Mouse (Mus musculus): Measurements from ENCODE around the gene 4921539E11Rik. TPM values are rescaled to one million over a fixed set of nuclear protein-coding genes. Genes with fewer than 3 reads are reported as not detected.

The 4921539E11Rik gene
- total RNA-seq, 2 experiments from 2014 or later: not detected

DNA sequence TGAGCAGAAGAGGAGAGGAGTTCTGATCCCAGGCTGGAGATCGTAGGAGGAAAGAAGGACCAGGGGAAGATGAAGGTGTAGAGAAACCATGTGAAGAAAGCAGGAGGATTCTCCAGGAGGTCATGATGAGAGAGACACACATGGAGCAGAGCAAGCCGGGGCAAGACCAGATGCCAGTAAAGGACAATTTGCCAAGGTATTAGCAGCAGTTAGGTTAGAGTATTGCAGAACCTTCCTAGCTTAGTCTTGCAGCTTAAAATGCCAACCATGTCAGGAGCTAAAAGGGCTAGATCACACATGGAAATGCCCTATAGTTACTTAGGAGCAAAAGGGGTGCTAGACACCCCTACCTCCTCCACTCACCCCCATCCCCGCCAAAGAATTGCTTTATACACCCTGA lies 43.4 kb downstream of the 4921539E11Rik start:
- no peak for DNase-seq (ENCODE audit: low spot score in 2 of 2)

DNA sequence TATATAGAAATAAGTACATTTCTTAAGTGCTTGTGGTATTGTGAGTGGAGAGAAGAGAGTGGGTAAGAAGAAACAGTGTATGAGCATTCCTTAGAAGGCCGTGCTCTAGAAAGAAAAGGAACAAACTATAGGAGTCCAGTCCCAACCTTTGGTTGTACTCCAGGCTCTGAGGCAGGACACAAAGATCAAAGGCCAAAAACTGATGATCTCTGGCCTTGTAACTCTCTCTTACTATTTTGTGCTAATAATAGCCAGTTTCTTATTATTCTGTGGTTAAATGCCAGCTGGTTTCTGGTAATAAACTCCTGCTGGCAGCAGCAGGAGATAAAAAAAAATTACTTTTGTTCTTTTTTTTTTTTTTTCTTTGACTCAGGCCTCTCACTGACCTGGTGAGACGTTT lies 58.5 kb downstream of the 4921539E11Rik start:
- DNase-seq (ENCODE audit: low spot score in 2 of 2): no peak

DNA sequence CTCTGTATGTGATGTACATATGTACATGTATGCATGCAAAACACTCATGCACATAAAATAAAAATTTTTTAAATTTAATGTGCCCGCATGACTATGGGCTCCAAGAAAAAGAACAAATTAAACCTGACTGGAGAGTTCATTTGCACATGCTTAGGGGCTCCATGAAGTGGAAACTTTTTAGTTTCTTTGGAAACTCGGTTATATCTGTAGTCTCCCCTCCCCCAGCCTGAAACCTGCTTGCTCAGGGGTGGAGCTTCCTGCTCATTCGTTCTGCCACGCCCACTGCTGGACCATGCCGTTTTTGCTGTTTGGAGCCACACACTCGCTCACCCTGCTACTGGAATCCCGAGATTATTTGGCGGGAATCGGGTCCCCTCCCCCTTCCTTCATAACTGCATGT lies 67.8 kb downstream of the 4921539E11Rik start:
- no peak for DNase-seq (ENCODE audit: low spot score in 2 of 2)

DNA sequence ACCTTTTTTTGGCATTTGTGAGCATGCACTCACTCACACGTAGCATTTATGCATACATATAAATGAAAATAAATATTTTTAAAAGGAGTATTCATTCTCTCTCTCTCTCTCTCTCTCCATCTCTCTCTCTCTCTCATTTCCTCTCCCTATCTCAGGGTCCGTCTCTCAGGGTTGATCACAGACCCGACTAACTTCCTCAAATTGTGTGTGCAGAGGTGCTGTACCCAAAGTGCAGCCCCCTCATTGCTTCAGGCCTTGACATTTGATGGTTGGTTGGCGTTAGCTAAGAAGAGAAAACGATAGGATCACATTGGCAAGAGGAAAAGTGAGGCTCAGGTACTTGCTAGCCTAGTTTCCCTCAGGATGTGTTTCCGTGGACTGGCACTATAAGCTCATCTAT lies 68.9 kb downstream of the 4921539E11Rik start:
- DNase-seq (ENCODE audit: low spot score in 2 of 2): no peak

DNA sequence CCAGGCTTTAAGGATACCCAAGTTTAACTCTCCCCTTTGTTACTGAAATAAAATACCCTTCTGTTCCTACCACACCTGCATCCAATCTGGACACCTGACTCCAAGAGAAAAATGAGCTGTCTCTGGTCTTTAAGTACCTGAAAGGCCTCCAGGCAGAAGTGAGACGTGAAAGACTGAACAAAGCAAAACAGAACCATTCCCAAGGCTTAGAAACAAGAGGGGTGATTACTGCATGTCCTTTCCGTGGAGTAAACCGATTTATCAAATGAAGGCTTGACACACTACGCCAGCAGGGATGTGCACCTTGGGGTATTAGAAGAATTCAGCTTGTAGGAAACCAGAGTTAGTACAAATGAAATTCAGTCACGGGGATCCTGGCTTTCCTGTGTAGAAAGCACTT lies 71.7 kb downstream of the 4921539E11Rik start:
- DNase-seq (ENCODE audit: low spot score in 2 of 2): no peak

DNA sequence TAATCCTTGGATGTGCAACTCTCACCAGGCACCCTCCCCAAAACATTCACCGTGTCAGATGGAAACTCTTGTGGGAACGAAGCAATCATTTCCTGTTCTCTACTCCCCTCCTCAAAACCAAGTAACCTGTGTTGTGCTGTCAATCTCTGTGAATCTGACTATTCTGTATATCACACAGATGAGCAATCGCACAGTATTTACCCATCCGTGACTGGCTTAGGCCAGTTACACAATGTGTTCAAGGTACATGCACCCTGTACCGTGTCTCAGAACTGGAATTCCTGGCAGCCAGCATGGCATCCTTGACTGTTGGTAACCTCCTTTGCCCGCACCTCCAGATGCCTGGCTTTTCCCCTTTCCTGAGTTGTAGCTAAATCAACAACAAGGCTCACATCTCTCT lies 74.6 kb downstream of the 4921539E11Rik start:
- no peak for DNase-seq (ENCODE audit: low spot score in 2 of 2)

DNA sequence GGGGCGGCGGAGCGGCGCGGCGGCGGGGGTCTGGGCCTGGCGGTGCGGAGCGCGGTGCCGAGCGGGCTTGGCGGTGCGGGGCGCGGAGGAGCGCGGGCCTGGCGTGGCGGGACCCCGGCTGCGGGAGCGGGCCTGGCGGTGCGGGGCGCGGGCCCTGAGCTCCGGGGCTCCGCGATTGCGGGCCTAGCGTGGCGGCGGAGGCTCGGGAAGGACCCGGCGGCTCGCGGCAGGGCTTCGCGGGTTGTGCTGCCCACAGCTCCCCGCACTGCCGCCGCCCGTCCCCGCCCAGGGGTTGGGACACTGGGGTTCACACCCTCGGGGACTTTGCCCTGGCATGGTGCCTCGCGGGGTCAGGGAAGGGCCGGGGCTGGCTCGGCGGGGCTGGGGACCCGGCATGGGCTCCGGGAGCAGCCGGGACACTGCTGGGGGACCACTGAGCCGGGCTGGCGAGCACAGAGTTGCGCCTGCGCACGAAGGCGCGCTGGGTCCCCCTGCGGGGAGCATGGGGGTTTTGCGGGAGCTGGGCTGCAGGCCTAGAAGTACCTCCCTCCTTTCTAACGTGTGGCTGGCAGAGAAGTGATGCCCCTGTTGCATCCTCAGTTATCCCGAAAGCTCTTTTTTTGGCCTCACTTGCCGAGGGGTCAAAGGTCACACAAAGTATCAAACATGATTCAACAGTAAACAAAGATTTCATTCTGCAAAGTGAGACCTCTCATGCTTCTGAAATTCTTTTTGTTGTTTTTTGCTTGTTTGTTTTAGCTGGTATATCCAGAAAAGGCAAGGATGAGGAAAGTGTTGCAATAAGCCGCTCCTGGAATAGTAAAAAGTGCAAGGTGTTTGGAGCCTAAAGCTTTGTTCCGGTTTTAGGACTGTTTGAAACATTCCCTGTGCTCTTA lies 75.5 kb downstream of the 4921539E11Rik start, which contains the start of gene Slc35d1:
Slc35d1 (minus strand) TSS at position 240 of the 896 bp plus-strand sequence.
- peak; percentile 87 to 92 for DNase-seq (ENCODE audit: low spot score in 2 of 2)

DNA sequence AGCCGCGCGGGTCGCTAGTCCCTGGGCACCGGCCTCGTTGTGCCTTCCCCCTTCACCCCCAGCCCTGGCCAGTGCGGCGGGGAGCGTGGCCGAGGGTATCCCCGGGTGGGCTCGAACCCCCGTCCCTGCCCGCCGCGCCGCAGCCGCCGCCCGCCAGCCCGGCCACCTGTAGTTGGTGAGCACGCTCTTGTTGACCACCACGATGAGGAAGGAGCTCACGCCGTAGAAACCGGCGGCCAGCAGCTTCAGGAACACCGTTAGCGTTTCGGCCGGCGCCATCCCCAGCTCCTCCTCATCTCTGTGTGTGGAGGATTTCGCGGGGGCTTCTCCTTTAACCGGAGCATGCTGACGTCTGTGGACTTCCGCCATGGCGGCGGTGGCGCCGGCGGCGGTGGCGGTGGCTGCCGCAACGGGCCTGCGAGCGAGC lies 76.2 kb downstream of the 4921539E11Rik start:
- DNase-seq (ENCODE audit: low spot score in 2 of 2): peak; percentile 79 to 84

DNA sequence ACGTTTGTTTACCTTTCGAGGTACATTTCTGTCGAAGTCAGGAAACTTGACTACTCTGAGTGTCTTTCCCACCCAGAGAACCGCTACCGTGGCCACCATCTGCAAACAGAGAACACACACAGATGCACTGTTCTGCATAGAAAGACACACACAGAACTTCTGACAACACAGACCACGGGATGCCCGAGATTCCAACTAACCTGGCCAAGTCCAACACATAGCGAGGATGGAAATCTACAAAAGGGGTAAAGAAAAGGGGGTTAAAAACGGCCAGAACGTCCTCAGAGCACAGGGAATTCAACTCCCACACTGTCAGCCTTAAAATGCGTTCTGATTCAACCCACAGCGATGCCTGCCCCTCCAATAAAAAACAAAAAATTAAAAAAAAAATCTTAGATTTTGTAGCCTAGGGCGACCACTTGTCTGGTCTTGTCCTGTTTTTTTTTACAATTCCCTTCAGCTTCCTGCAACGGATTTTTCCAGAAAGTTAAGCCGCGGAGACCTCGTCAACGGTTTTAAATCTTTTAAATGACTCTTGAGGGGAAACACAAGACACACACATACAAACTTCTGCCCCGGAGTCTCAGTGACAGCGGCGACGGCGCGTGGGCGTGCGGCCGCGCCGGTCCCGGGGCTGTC lies 76.7 kb downstream of the 4921539E11Rik start:
- DNase-seq (ENCODE audit: low spot score in 2 of 2): peak in 1 of 2 experiments; percentile 28

DNA sequence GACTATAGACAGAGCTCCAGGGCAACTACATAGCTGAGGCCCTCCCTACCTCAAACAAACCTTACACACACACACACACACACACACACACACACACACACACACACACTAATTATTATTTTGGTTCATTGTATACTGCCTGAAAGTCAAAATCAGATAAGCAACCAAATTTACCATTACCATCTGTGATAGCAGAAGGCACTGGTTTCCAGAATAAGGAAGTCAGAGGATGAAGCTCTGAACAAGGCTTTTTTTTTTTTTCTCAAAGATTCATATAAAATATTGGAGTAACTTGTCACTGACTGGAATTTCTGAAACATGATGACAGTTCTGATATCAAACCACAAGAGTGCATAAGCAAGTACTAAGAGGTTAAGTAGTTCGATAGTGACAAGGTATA lies 82.1 kb downstream of the 4921539E11Rik start:
- DNase-seq (ENCODE audit: low spot score in 2 of 2): no peak

DNA sequence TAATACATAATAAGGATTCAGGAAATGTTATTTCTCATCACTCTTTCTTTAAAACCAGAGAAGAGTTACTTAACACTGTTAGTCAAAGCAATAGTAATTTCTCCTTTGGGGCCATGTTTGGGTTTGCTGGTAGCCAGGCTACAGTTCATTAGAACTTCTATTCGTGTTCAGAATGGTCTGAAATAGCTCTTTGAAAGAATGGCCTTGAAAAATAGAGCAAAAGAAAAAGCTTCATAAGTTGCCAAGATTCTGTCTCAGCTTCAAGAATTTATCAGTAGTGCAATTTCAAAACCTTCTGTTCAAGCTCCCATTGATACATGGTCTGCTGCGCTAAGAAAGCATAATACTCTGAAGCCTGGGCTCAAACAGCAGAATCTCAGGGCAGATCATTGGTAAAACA lies 87.0 kb downstream of the 4921539E11Rik start:
- no peak for DNase-seq (ENCODE audit: low spot score in 2 of 2)

DNA sequence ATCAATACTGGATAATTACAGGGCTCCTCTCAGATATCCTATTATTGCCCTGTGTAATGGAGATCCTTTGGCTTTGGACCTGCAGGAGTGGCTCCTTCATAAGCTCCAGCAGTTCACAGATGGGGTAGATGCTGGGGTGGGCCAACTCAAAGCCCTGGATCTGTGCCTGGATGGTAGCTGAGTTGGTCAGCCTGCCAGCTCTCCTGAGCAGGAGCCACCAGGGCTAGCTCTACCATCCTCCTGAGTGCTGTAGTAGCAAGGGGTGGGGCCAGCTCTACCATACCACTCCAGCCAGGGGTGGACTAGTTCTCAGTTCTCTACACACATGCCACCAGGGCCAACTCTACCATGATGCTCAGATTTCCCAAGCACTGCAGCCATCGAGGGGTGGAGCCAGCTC lies 90.6 kb downstream of the 4921539E11Rik start:
- DNase-seq (ENCODE audit: low spot score in 2 of 2): no peak

DNA sequence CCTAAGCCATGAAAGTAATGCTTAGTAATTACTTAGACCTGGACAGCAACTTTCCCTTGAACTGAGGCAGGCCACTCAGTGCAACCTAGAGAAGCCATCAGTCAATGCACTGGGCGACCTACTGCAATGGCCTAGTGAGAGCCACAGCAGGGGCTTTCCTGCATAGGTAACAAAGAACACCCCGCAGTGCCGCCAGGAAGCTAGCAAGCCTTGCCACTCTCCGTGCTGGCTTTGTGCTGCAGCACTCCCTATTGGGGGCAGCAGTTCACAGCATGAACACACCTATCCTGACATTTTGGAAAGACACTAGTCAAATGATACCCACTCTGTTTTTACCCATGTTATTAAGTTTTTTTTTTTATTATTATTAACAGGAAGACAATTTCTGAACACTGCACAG lies 91.6 kb downstream of the 4921539E11Rik start:
- DNase-seq (ENCODE audit: low spot score in 2 of 2): no peak

DNA sequence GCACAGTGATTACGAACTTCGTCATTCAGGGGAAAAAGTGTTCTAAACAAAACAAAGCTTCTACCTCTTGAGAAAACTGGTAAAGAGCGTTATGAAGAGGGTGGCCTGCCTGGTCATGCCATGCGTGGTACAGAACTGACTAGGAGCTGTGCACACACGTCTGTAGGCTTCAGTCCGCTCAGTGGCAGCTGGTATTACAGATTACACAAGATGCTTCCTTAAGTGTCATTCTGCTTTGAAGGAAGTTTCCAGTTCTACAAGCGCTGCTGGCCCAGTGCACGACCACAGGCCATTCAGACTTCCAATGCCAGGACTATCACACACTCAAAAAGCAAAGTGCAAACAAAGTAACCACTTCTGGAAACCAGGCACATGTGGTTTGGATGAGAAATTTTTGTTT lies 93.3 kb downstream of the 4921539E11Rik start:
- no peak for DNase-seq (ENCODE audit: low spot score in 2 of 2)

DNA sequence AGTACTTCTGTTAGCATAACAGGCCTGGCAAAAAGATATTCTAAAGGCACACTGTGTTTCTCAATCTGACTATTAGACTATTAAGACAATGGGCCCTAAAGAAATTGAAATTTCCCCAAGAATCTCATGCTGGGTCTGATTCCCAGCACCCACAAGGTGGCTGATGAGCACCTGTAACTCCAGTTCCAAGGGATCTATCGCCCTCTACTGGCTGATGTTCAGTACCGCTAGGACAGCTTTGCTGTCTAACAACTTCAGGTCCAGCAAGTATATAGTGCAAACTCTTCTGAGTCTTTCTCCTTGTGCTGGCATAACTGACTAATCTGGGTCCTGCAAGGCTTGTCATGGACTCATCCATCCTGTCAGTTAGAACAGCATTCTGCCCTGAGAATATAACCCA lies 98.2 kb downstream of the 4921539E11Rik start:
- no peak for DNase-seq (ENCODE audit: low spot score in 2 of 2)

DNA sequence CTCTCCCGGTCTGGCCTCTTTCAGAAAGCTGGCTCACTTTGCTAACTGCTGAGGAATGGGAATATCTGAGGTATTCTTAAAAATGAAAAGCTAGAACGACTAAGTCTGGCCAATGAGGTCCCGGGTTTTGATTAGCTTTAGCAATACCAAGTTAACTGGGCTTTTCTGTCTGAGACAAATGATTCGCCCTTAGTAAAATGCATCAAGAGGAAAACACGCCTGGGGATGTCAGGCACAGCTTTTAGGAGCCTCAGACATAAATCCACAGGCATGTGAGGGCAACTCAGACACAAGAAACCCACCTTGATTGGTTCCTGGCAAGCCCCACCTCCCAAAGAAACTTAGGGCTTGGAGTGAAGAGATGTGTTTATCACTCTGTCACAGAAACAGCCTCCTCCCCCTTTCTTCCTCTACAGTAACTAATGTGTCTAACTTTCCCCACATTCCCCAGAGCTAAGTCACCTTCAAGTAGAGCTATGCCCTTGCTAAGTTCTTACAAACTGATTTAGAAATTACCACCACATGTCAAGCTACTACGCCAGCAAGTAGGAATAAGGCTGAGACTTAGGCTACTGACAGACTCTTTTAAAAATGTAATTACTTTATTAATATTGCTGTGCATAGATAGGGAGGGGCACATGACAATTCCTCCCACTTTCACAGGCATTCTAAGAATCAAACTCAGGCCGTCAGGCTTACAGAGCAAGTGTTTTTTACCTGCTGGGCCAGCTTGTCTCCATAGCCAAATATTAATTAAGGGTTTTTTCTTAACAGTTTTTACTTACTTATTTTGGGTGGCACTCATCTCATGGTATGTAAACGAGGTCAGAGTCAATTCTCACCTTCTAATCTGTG lies 101.7 kb downstream of the 4921539E11Rik start:
- no peak for DNase-seq (ENCODE audit: low spot score in 2 of 2)

Other genes with a start within 250 kb of the 4921539E11Rik start
- 10 to 100 TPM; 45.8 to 53.8 TPM for gene Mier1, start 176.5 kb downstream of the 4921539E11Rik start, total RNA-seq (2021)
- 10 to 100 TPM in 1 of 2 experiments, 1 to 10 TPM in 1; 9.3 to 10.9 TPM for gene Wdr78, start 176.3 kb downstream of the 4921539E11Rik start, total RNA-seq (2021)
- 10 to 100 TPM; 14.7 to 17.2 TPM for gene Slc35d1, start 75.7 kb downstream of the 4921539E11Rik start, total RNA-seq (2021)
- 1 to 10 TPM; 6.9 to 9.2 TPM for gene Oma1, start 22.9 kb upstream of the 4921539E11Rik start, total RNA-seq (2021)